Mouse (Mus musculus) brain, embryonic 18.5 days (tissue): ENCODE measurements at regions not wholly inside any gene's neighbourhood (a gene's known extent, or its start where the extent isn't known, plus 50 kb on each side); places are given as distances from the start of the nearest gene placed in this dataset.

Experiments
- DNase-seq: peaks from one replicate; pipeline ENCODE4 v3.0.0-alpha.2; 2012; ENCODE audit warnings: low read depth, low spot score

GRCm38 (mm10) chr19:60148313-60148965 lies 78.1 kb downstream of the Fam204a start:
- DNase-seq = no peak

GRCm38 (mm10) chr19:60146451-60147190 lies 79.9 kb downstream of the Fam204a start:
- no peak for DNase-seq

- no peak for DNase-seq
Measured at GRCm38 (mm10) chr19:60145242-60145641, 81.3 kb downstream of the Fam204a start.

- DNase-seq = peak; percentile 77
Measured at GRCm38 (mm10) chr19:60144336-60144989, 82.0 kb downstream of the Fam204a start.

GRCm38 (mm10) chr19:60138881-60139280 lies 87.6 kb downstream of the Fam204a start:
- no peak for DNase-seq

- no peak for DNase-seq
Measured at GRCm38 (mm10) chr19:60136491-60136890, 90.0 kb downstream of the Fam204a start.

GRCm38 (mm10) chr19:60134447-60135328 lies 91.8 kb downstream of the Fam204a start:
- DNase-seq = no peak

- no peak for DNase-seq
Measured at GRCm38 (mm10) chr19:60129635-60130034, 96.9 kb downstream of the Fam204a start.

- no peak for DNase-seq
Measured at GRCm38 (mm10) chr19:60124638-60125037, 101.9 kb downstream of the Fam204a start.

GRCm38 (mm10) chr19:60120917-60121316 lies 105.6 kb downstream of the Fam204a start:
- DNase-seq = no peak

GRCm38 (mm10) chr19:60119051-60119450 lies 107.5 kb downstream of the Fam204a start:
- DNase-seq = no peak

- no peak for DNase-seq
Measured at GRCm38 (mm10) chr19:60113666-60114388, 112.7 kb downstream of the Fam204a start.

GRCm38 (mm10) chr19:60110278-60110677 lies 116.2 kb downstream of the Fam204a start:
- no peak for DNase-seq

- no peak for DNase-seq
Measured at GRCm38 (mm10) chr19:60109488-60109887, 117.0 kb downstream of the Fam204a start.

GRCm38 (mm10) chr19:60097915-60098314 lies 128.6 kb downstream of the Fam204a start:
- no peak for DNase-seq

- no peak for DNase-seq
Measured at GRCm38 (mm10) chr19:60074986-60075385, 131.5 kb upstream of the Rab11fip2 start.

GRCm38 (mm10) chr19:60073328-60073727 lies 129.9 kb upstream of the Rab11fip2 start:
- DNase-seq = no peak

- DNase-seq = no peak
Measured at GRCm38 (mm10) chr19:60066183-60066582, 122.7 kb upstream of the Rab11fip2 start.

- DNase-seq = no peak
Measured at GRCm38 (mm10) chr19:60055121-60055874, 111.8 kb upstream of the Rab11fip2 start.

GRCm38 (mm10) chr19:60051151-60051550 lies 107.7 kb upstream of the Rab11fip2 start:
- no peak for DNase-seq
